Mouse (Mus musculus) hematopoietic stem cell, adult 5-6 weeks (primary cell): Measurements from ENCODE around the gene Klhl2. TPM values are rescaled to one million over a fixed set of nuclear protein-coding genes. Genes with fewer than 3 reads are reported as not detected.

Experiments used
- ATAC-seq, 2 experiments: fragments of 125-278 bp in 1 of 2; replicated peaks in 1 of 2; 2 replicates each; pipeline ENCODE4 v1.8.0; 2016 to 2017; ENCODE audit warnings: inconsistent platforms in 2 of 2, mild to moderate bottlenecking in 2 of 2, moderate number of reproducible peaks in 2 of 2, low read depth in 1 of 2, moderate TSS enrichment in 1 of 2; ENCODE audit not compliant: low FRiP score in 2 of 2, poor library complexity in 2 of 2, severe bottlenecking in 2 of 2, insufficient read depth in 1 of 2, low TSS enrichment in 1 of 2
- total RNA-seq: library from RNA; stranded (forward); fragments of 172-1452, 232-1000 nt; gene quantifications from 2 replicates; pipeline ENCODE4 v1.2.3, GENCODE M21; 2017

The Klhl2 gene
- total RNA-seq, 1 experiment from 2014 or later: 21.3 TPM

GRCm38 (mm10) chr8:64835475-64836122 is 14.2 kb downstream of the Klhl2 start:
- ATAC-seq: no peak

GRCm38 (mm10) chr8:64834071-64834877 is 15.5 kb downstream of the Klhl2 start:
- no peak for ATAC-seq

GRCm38 (mm10) chr8:64832581-64833135 is 17.2 kb downstream of the Klhl2 start:
- ATAC-seq: no peak; a peak in 1 of 4 replicates

GRCm38 (mm10) chr8:64831656-64832055 is 18.2 kb downstream of the Klhl2 start:
- peak; percentile 77 to 79 for ATAC-seq

GRCm38 (mm10) chr8:64829921-64830320 is 19.9 kb downstream of the Klhl2 start:
- ATAC-seq: no peak

- ATAC-seq: peak in 1 of 2 experiments; percentile 26; a peak in 1 of 4 replicates
Measured at GRCm38 (mm10) chr8:64829391-64829790, 20.4 kb downstream of the Klhl2 start.

- peak; percentile 35 to 48; a peak in 3 of 4 replicates for ATAC-seq
Measured at GRCm38 (mm10) chr8:64828466-64828865, 21.4 kb downstream of the Klhl2 start.

- no peak for ATAC-seq
Measured at GRCm38 (mm10) chr8:64827356-64827755, 22.5 kb downstream of the Klhl2 start.

- ATAC-seq: no peak; a peak in 1 of 4 replicates
Measured at GRCm38 (mm10) chr8:64826461-64826860, 23.4 kb downstream of the Klhl2 start.

- ATAC-seq: no peak
Measured at GRCm38 (mm10) chr8:64823905-64824304, 25.9 kb downstream of the Klhl2 start.

- ATAC-seq: peak in 1 of 2 experiments; percentile 42; a peak in 1 of 4 replicates
Measured at GRCm38 (mm10) chr8:64820940-64821339, 28.9 kb downstream of the Klhl2 start.

GRCm38 (mm10) chr8:64811790-64812189 is 38.0 kb downstream of the Klhl2 start:
- no peak for ATAC-seq

- no peak for ATAC-seq
Measured at GRCm38 (mm10) chr8:64811083-64811482, 38.7 kb downstream of the Klhl2 start.

- ATAC-seq: no peak
Measured at GRCm38 (mm10) chr8:64806558-64806957, 43.3 kb downstream of the Klhl2 start.

- no peak for ATAC-seq
Measured at GRCm38 (mm10) chr8:64804971-64805370, 44.8 kb downstream of the Klhl2 start.

GRCm38 (mm10) chr8:64799306-64799705 is 50.5 kb downstream of the Klhl2 start:
- no peak for ATAC-seq

GRCm38 (mm10) chr8:64798503-64798902 is 51.3 kb downstream of the Klhl2 start:
- ATAC-seq: no peak

GRCm38 (mm10) chr8:64797751-64798150 is 52.1 kb downstream of the Klhl2 start:
- no peak for ATAC-seq
